Mouse (Mus musculus) liver, embryonic 14.5 days (tissue): ENCODE measurements at regions not wholly inside any gene's neighbourhood (a gene's known extent, or its start where the extent isn't known, plus 50 kb on each side); places are given as distances from the start of the nearest gene placed in this dataset.

Source experiments
- ATAC-seq: fragments of 200-750 bp; cut with Nextera tagmentation; 2 replicates; pipeline ENCODE4 v1.8.0; 2017; ENCODE audit warnings: moderate number of reproducible peaks, mild to moderate bottlenecking, moderate library complexity; ENCODE audit not compliant: insufficient read depth
- DNase-seq, 3 experiments: peaks; one replicate each; pipeline ENCODE4 v3.0.0-alpha.2; 2012 to 2013; ENCODE audit warnings: low read depth in 3 of 3, low spot score in 3 of 3
- H3K27ac ChIP-seq: fragments of 300-500 bp; sonication (generic); 2 replicates; pipeline ENCODE4 v1.5.1; 2014; ENCODE audit warnings: moderate library complexity, mild to moderate bottlenecking, control low read depth, inconsistent platforms
- H3K27me3 ChIP-seq: fragments of 300-500 bp; sonication (generic); 2 replicates; pipeline ENCODE4 v1.6.1; 2014; ENCODE audit warnings: mild to moderate bottlenecking, low read length, moderate library complexity; ENCODE audit not compliant: control insufficient read depth, insufficient read depth
- H3K36me3 ChIP-seq: fragments of 300-500 bp; sonication (generic); replicated peaks from 2 replicates; pipeline ENCODE4 v1.6.1; 2014; ENCODE audit warnings: low read depth; ENCODE audit not compliant: control insufficient read depth, insufficient read depth
- H3K4me1 ChIP-seq, 2 experiments: fragments of 200-500 bp in 1 of 2; fragments of 300-500 bp in 1 of 2; sonication (generic) in 1 of 2; replicated peaks; 2 replicates each; pipeline ENCODE4 v1.6.1; 2012 to 2014; ENCODE audit warnings: antibody characterized with exemption in 1 of 2, inconsistent platforms in 1 of 2, low read length in 1 of 2; ENCODE audit not compliant: control insufficient read depth in 2 of 2, insufficient read depth in 2 of 2
- H3K4me2 ChIP-seq: fragments of 300-500 bp; sonication (generic); 2 replicates; pipeline ENCODE4 v1.6.1; 2014; ENCODE audit warnings: low read depth, mild to moderate bottlenecking, control low read depth, moderate library complexity
- H3K4me3 ChIP-seq, 2 experiments: fragments of 200-500 bp in 1 of 2; fragments of 300-500 bp in 1 of 2; sonication (generic) in 1 of 2; 2 replicates each; pipeline ENCODE4 v1.5.1; 2012 to 2014; ENCODE audit warnings: low read depth in 2 of 2, low read length in 2 of 2, mild to moderate bottlenecking in 2 of 2, control low read depth in 1 of 2, inconsistent platforms in 1 of 2, moderate library complexity in 1 of 2; ENCODE audit not compliant: insufficient read depth in 1 of 2
- H3K9ac ChIP-seq: fragments of 300-500 bp; sonication (generic); replicated peaks from 2 replicates; pipeline ENCODE4 v1.6.1; 2014; ENCODE audit warnings: mild to moderate bottlenecking, control low read depth, moderate library complexity
- H3K9me3 ChIP-seq: fragments of 300-500 bp; sonication (generic); 2 replicates; pipeline ENCODE4 v1.6.1; 2016; ENCODE audit warnings: low read length, mixed read lengths; ENCODE audit not compliant: control insufficient read depth
- CTCF ChIP-seq: IDR thresholded peaks from 2 replicates; pipeline ENCODE4 v1.5.1; 2016; ENCODE audit warnings: antibody characterized with exemption, low read depth, control low read depth
- EP300 ChIP-seq: IDR thresholded peaks from 2 replicates; pipeline ENCODE4 v1.6.1; 2016; ENCODE audit warnings: antibody characterized with exemption, low read depth
- WGBS: fragments of 180-500 bp; shearing (Covaris S2); extraction: QIAGEN DNeasy Blood & Tissue Kit; methylation state at CpG from one replicate; pipeline ENCODE4 v1.1.7; 2014; ENCODE audit not compliant: insufficient replicate concordance; 5-methylcytosine and 5-hydroxymethylcytosine counted together

DNA sequence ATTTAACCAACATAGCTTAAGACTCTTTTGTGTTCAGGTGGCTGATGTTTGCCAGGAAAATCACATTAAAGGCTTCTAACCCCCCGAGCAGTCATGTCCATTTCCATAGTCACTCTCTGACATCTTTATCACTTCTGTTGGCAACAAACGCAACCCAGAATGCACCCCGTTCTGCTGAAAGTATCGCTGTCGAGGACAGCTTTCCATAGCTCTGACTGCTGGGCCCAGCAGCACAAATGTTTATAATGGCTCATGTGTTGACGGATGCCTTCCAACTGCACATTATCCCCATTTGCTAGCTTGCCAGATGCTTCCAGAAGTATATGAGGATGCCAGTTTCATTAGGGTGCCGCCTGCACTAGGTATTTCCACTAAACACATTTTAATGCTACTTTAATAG lies 145.7 kb downstream of the Cdh26 start:
- ATAC-seq: no peak

DNA sequence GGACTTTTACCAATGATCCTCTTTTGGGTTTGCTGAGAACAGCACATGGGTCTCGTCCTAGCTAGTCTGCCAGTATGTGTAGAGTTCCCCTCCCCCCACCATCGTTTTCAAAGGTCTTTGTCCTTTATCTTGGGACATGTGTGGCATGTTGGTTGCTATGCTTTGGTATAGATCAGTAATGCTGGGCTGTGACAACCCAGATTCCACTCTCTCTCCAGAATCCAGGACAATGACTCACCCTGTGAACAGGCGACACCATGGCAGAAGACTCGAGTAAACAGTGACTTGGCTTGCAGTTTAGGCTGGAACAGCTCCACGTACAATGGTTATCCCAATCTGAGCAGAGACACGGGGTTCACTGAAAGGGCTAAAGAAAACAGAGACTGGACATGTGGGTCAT lies 149.2 kb downstream of the Cdh26 start:
- 60% methylated on average over 6 of the region's 6 CpGs for WGBS
- Histone ChIP-seq H3K36me3 (no peaks in the 10 kb centered on the region), H3K27ac (no peak overlapping the region), H3K27me3 (no peaks in the 10 kb centered on the region), H3K4me3 (no peak overlapping the region), H3K9me3 (no peaks in the 10 kb centered on the region), H3K4me1 (no peaks in the 10 kb centered on the region), H3K4me2 (no peak overlapping the region), H3K9ac (no peak overlapping the region)
- DNase-seq (no peak), ATAC-seq (no peak)
- no peak for TF ChIP-seq CTCF
- TF ChIP-seq EP300: no peak

More for the DNA sequence above, 145.7 kb downstream of the Cdh26 start:
- no peaks in the 10 kb centered on the region for H3K27me3 ChIP-seq
- TF ChIP-seq EP300 (no peak), CTCF (no peak)
- H3K9me3 ChIP-seq: no peaks in the 10 kb centered on the region
- no peaks in the 10 kb centered on the region for H3K36me3 ChIP-seq
- no peak overlapping the region for H3K4me3 ChIP-seq
- 68% methylated on average over 7 of the region's 7 CpGs for WGBS
- DNase-seq: no peak
- H3K4me2 ChIP-seq: no peak overlapping the region
- no peak overlapping the region for H3K27ac ChIP-seq
- H3K9ac ChIP-seq: no peak overlapping the region
- H3K4me1 ChIP-seq: no peaks in the 10 kb centered on the region

DNA sequence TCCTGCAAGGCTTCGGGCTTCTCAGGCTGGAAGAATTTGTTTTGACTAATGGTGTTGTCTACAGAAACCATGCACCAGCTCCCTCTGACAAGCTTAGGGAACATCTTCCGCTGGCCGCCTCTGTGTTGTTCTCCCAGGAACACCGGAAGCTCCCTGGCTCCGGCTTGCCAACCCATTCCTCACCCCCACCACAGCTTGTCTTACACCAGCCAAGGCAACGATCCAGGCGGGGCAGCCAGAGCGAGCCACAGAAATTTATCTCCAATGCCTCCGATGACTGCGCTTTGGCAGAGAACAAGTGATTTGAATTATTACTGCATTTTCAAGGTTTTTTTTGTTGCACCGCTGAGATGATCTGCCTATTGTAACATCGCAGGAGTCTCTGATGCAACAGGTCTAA lies 151.0 kb downstream of the Cdh26 start:
- no peak overlapping the region for H3K27ac ChIP-seq
- no peaks in the 10 kb centered on the region for H3K9me3 ChIP-seq
- H3K36me3 ChIP-seq: no peaks in the 10 kb centered on the region
- H3K27me3 ChIP-seq: no peaks in the 10 kb centered on the region
- ATAC-seq (no peak), DNase-seq (no peak)
- no peak overlapping the region for H3K4me3 ChIP-seq
- no peak for TF ChIP-seq EP300
- TF ChIP-seq CTCF: no peak
- WGBS: 85% methylated on average over 12 of the region's 12 CpGs
- no peak overlapping the region for H3K9ac ChIP-seq
- no peak overlapping the region for H3K4me2 ChIP-seq
- no peaks in the 10 kb centered on the region for H3K4me1 ChIP-seq

DNA sequence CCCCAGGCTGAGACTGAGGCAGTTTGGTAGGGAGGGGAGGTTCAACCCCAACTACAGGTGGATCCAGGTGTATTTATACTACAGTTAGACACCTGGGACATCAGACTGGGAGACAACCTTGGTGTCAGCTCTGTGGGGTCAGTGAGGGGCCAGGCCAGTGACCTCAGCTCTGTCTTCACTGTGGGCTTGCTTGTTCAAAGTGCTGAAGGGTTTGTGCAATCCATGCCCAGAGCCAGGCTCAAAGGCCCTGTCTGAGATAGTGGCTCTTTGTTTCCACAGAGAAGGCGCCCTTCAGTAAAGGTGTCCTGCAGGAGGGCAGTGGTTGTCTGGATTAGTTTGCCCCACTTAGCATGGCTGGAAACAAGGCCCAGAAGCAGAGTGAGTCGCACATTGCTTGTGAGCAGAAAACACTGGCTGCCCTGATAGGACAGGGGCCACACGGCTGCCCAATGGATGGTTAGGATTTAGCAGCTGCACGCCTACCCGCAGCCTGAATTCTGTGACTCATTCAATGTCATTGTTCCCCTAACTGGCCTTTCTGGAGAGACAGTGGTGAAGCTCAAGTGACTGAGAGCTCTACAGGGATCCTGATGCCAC lies 154.7 kb downstream of the Cdh26 start:
- Histone ChIP-seq H3K4me2 (no peak overlapping the region), H3K4me1 (no peaks in the 10 kb centered on the region), H3K9me3 (no peaks in the 10 kb centered on the region), H3K36me3 (no peaks in the 10 kb centered on the region), H3K4me3 (no peak overlapping the region), H3K27me3 (no peaks in the 10 kb centered on the region), H3K27ac (no peak overlapping the region), H3K9ac (no peak overlapping the region)
- DNase-seq (no peak), ATAC-seq (peak; percentile 31; the same call in 1 of the 2 replicates)
- 59% methylated on average over 5 of the region's 5 CpGs for WGBS
- no peak for TF ChIP-seq CTCF
- TF ChIP-seq EP300: no peak

DNA sequence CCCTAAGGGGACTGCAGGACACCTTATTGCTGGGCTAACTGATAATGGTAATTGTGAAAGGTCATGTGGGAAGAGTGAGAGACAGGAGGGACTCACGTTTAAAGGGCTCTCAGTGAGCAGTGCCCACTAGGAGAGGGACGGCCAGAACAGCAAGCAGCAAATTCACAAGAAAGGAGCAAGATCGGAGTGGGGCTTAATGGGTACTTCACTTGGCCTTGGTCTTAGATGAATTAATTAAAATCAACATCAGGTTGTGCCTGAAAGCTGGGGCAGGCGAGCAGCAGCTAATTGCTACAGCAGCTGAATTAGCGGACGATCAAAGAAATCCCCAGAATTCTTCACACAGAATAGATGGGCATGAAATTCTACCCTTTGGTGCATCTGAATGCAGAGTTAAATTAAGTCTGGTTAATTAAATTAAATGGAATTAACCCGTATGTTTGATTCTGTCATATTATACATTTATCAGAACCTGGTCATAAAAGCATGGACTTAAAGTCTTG lies 156.9 kb downstream of the Cdh26 start:
- no peak for TF ChIP-seq CTCF
- TF ChIP-seq EP300: no peak
- H3K27me3 ChIP-seq: no peaks in the 10 kb centered on the region
- no peak for ATAC-seq
- 55% methylated on average over 7 of the region's 7 CpGs for WGBS
- H3K4me3 ChIP-seq: no peak overlapping the region
- no peak overlapping the region for H3K27ac ChIP-seq
- H3K36me3 ChIP-seq: no peaks in the 10 kb centered on the region
- no peaks in the 10 kb centered on the region for H3K4me1 ChIP-seq
- no peaks in the 10 kb centered on the region for H3K9me3 ChIP-seq
- no peak for DNase-seq
- H3K9ac ChIP-seq: no peak overlapping the region
- no peak overlapping the region for H3K4me2 ChIP-seq
